Mouse (Mus musculus) brown adipose tissue, adult 24 weeks (tissue): ENCODE measurements around the gene Gpr180. TPM values are rescaled to one million over a fixed set of nuclear protein-coding genes. Genes with fewer than 3 reads are reported as not detected.
"Not testable (repeated sequence)": the region's sequence is repeated elsewhere in the genome, so short reads cannot be mapped to it uniquely, and the experiment has no call there.

Experiments
- H3K27ac ChIP-seq: fragments of 200-500 bp; replicated peaks from 2 replicates; pipeline ENCODE4 v1.5.1; 2012; ENCODE audit warnings: low read depth, mild to moderate bottlenecking, low read length
- H3K4me1 ChIP-seq: fragments of 200-500 bp; 2 replicates; pipeline ENCODE4 v1.6.1; 2012; ENCODE audit warnings: low read length, mixed read lengths; ENCODE audit not compliant: control insufficient read depth, insufficient read depth, insufficient read length
- H3K4me3 ChIP-seq: fragments of 200-500 bp; 2 replicates; pipeline ENCODE4 v1.5.1; 2012; ENCODE audit warnings: low read depth, mild to moderate bottlenecking, low read length, moderate library complexity; ENCODE audit not compliant: insufficient read depth
- polyA plus RNA-seq: library from polyadenylated mRNA; stranded (reverse); fragments of >200 nt; gene quantifications from 2 replicates; pipeline ENCODE4 v1.2.4, GENCODE M21; 2012; ENCODE audit not compliant: missing spikeins, insufficient read depth, insufficient read length

The Gpr180 gene
- polyA plus RNA-seq, 1 experiment, result 19.6 TPM

GRCm38 (mm10) chr14:118137487-118137886 lies 529 bp downstream of the Gpr180 start:
- H3K27ac ChIP-seq, result no peak overlapping the region
- H3K4me1 ChIP-seq, result no peaks in the 10 kb centered on the region
- H3K4me3 ChIP-seq, result peak overlapping the region; percentile 72

- H3K4me3 ChIP-seq, result no peak overlapping the region
- H3K4me1 ChIP-seq, result no peaks in the 10 kb centered on the region
- no peak overlapping the region for H3K27ac ChIP-seq
Observed at GRCm38 (mm10) chr14:118142283-118142682, 5.3 kb downstream of the Gpr180 start.

- no peak overlapping the region for H3K27ac ChIP-seq
- H3K4me1 ChIP-seq, result no peaks in the 10 kb centered on the region
- no peak overlapping the region for H3K4me3 ChIP-seq
Observed at GRCm38 (mm10) chr14:118148046-118148445, 11.1 kb downstream of the Gpr180 start.

- no peak overlapping the region for H3K4me3 ChIP-seq
Observed at GRCm38 (mm10) chr14:118148554-118148953, 11.6 kb downstream of the Gpr180 start.

GRCm38 (mm10) chr14:118150656-118151551 lies 13.9 kb downstream of the Gpr180 start:
- no peaks in the 10 kb centered on the region for H3K4me1 ChIP-seq
- H3K27ac ChIP-seq, result no peak overlapping the region
- no peak overlapping the region for H3K4me3 ChIP-seq

More at GRCm38 (mm10) chr14:118148554-118148953, 11.6 kb downstream of the Gpr180 start:
- Histone ChIP-seq H3K4me1 (no peaks in the 10 kb centered on the region), H3K27ac (no peak overlapping the region)

- Histone ChIP-seq H3K4me3 (no peak overlapping the region), H3K4me1 (no peaks in the 10 kb centered on the region), H3K27ac (0 out of 2 replicates have a peak overlapping the region, but pooled peaks have one; percentile 20)
Observed at GRCm38 (mm10) chr14:118151651-118152293, 14.8 kb downstream of the Gpr180 start.

GRCm38 (mm10) chr14:118152294-118152651 lies 15.3 kb downstream of the Gpr180 start:
- Histone ChIP-seq H3K4me1 (no peaks in the 10 kb centered on the region), H3K27ac (no peak overlapping the region), H3K4me3 (no peak overlapping the region)

GRCm38 (mm10) chr14:118156056-118156455 lies 19.1 kb downstream of the Gpr180 start:
- H3K4me1 ChIP-seq, H3K27ac ChIP-seq, H3K4me3 ChIP-seq: not testable (repeated sequence)

- no peak overlapping the region for H3K4me3 ChIP-seq
- no peak overlapping the region for H3K27ac ChIP-seq
- H3K4me1 ChIP-seq, result no peaks in the 10 kb centered on the region
Observed at GRCm38 (mm10) chr14:118156740-118157139, 19.8 kb downstream of the Gpr180 start.

GRCm38 (mm10) chr14:118157146-118157545 lies 20.2 kb downstream of the Gpr180 start:
- no peak overlapping the region for H3K4me3 ChIP-seq
- H3K27ac ChIP-seq, result no peak overlapping the region
- H3K4me1 ChIP-seq, result no peaks in the 10 kb centered on the region

- Histone ChIP-seq H3K4me1 (no peaks in the 10 kb centered on the region), H3K4me3 (no peak overlapping the region), H3K27ac (no peak overlapping the region)
Observed at GRCm38 (mm10) chr14:118161751-118162150, 24.8 kb downstream of the Gpr180 start.

- Histone ChIP-seq H3K4me1 (no peaks in the 10 kb centered on the region), H3K4me3 (no peak overlapping the region), H3K27ac (no peak overlapping the region)
Observed at GRCm38 (mm10) chr14:118162640-118163039, 25.7 kb downstream of the Gpr180 start.

GRCm38 (mm10) chr14:118168776-118169175 lies 31.8 kb downstream of the Gpr180 start:
- Histone ChIP-seq H3K4me1 (no peaks in the 10 kb centered on the region), H3K27ac (no peak overlapping the region), H3K4me3 (no peak overlapping the region)

- no peak overlapping the region for H3K4me3 ChIP-seq
- H3K27ac ChIP-seq, result no peak overlapping the region
- no peaks in the 10 kb centered on the region for H3K4me1 ChIP-seq
Observed at GRCm38 (mm10) chr14:118173590-118174203, 36.7 kb downstream of the Gpr180 start.

GRCm38 (mm10) chr14:118175071-118175693 lies 38.2 kb downstream of the Gpr180 start:
- Histone ChIP-seq H3K4me3 (no peak overlapping the region), H3K27ac (no peak overlapping the region), H3K4me1 (no peaks in the 10 kb centered on the region)
